Comparison of ENCODE assay signal across 8 mouse cellular contexts in the genomic region with DNA sequence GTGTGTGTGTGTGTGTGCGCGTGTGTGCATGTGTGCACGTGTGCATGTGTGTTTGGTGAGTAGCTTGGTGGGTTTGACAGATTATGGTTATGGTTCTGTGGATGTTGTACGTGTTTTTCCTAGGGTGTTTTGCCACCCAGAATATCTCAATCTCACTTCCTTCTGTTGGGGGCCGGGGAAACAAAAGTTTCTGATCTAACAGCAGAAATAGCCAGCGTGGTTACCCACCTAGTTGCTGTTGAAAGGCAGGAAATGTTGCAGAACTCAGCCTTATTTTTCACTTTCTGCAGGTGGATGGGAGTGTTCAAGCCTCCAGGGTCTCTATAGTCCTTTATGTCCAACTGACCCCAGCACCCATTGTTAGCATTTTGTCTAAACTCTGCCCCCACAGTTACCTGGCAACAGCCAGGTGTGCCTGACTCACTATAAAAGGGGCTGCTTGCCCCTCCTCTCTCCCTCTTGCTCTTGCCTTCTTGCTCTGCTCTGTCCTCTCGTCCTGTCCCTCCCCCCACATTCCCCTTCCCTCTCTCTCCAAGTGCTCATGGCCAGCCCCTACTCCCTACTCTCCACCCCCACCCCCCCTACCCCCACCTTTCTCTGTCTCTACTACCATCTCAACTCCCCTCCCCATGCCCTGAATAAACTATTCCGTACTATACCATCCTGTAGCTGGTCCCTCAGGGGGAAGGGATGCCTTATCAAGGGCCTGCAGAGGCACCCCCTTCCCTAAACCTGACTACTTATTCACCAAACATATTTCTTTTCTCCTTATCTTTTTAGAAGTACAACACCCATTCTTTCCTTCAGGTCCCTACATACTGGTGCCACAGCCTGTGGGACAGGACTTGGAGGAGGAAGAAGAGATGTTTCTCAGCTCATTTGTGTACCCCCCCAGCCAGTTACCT. TPM values are rescaled to one million over a fixed set of nuclear protein-coding genes. Genes with fewer than 3 reads are reported as not detected.
DNase-seq lines count a peak whose midpoint lies in the region; ATAC-seq and TF ChIP-seq lines count a peak whose summit lies in the region.

No protein-coding gene starts in this region.

- peak overlapping the region; percentile 18 for H3K27ac ChIP-seq in kidney, embryonic 15.5 days
- peak overlapping the region; percentile 91 for H3K27ac ChIP-seq in liver, postnatal 0 days (ENCODE audit: low read depth)
- peak overlapping the region; percentile 46 for H3K27ac ChIP-seq in stomach, embryonic 15.5 days
- no peak overlapping the region for H3K27ac ChIP-seq in hindbrain, embryonic 16.5 days (ENCODE audit: low read depth, low read length)

- no peak overlapping the region for H3K9ac ChIP-seq in kidney, embryonic 15.5 days
- H3K9ac ChIP-seq in liver, postnatal 0 days (replicated peaks) = peak overlapping the region; percentile 30
- no peak overlapping the region for H3K9ac ChIP-seq in stomach, embryonic 15.5 days
- no peak overlapping the region for H3K9ac ChIP-seq in hindbrain, embryonic 16.5 days (ENCODE audit: low read depth, low read length)

- DNase-seq in kidney, postnatal 14 days = no peak
- peak; percentile 13 for DNase-seq in ZHBTc4 (ENCODE audit: low read depth, low spot score)
- DNase-seq in liver, postnatal 0 days = peak; percentile 26
- no peak for DNase-seq in ovary, postnatal 10 days (ENCODE audit: low spot score)
- no peak for DNase-seq in ovary, postnatal 36 days (ENCODE audit: low spot score)

- no peak for TF ChIP-seq CTCF in liver, postnatal 0 days (IDR thresholded peaks at IDR 0.05; ENCODE audit: low read depth)

- H3K4me2 ChIP-seq in kidney, embryonic 15.5 days = no peak overlapping the region
- peak overlapping the region; percentile 76 for H3K4me2 ChIP-seq in liver, postnatal 0 days (ENCODE audit: low read depth, low read length)
- H3K4me2 ChIP-seq in stomach, embryonic 15.5 days = no peak overlapping the region
- H3K4me2 ChIP-seq in hindbrain, embryonic 16.5 days (ENCODE audit: low read length) = no peak overlapping the region

- H3K4me3 ChIP-seq in kidney, embryonic 15.5 days (replicated peaks) = no peak overlapping the region
- no peak overlapping the region for H3K4me3 ChIP-seq in liver, postnatal 0 days (ENCODE audit: low read depth, low read length)
- H3K4me3 ChIP-seq in stomach, embryonic 15.5 days (replicated peaks) = no peak overlapping the region
- no peak overlapping the region for H3K4me3 ChIP-seq in hindbrain, embryonic 16.5 days (ENCODE audit: low read length)

- no peak for ATAC-seq in kidney, embryonic 15.5 days (replicated peaks; ENCODE audit: low FRiP score)
- ATAC-seq in liver, postnatal 0 days = no peak
- ATAC-seq in stomach, embryonic 15.5 days (ENCODE audit: insufficient read depth, low FRiP score, low read depth) = peak; percentile 12; the same call in 1 of the 2 replicates
- no peak for ATAC-seq in hindbrain, embryonic 16.5 days

- no peaks in the 10 kb centered on the region for H3K9me3 ChIP-seq in kidney, embryonic 15.5 days (replicated peaks)
- no peaks in the 10 kb centered on the region for H3K9me3 ChIP-seq in liver, postnatal 0 days (ENCODE audit: low read length)
- no peaks in the 10 kb centered on the region for H3K9me3 ChIP-seq in stomach, embryonic 15.5 days
- no peaks in the 10 kb centered on the region for H3K9me3 ChIP-seq in hindbrain, embryonic 16.5 days (ENCODE audit: control insufficient read depth, low read length)

- no peaks in the 10 kb centered on the region for H3K36me3 ChIP-seq in kidney, embryonic 15.5 days
- H3K36me3 ChIP-seq in liver, postnatal 0 days (replicated peaks; ENCODE audit: insufficient read depth, low read length) = no peaks in the 10 kb centered on the region
- H3K36me3 ChIP-seq in stomach, embryonic 15.5 days = no peaks in the 10 kb centered on the region
- no peaks in the 10 kb centered on the region for H3K36me3 ChIP-seq in hindbrain, embryonic 16.5 days (ENCODE audit: control insufficient read depth, insufficient read depth, low read length)

- TF ChIP-seq EP300 in liver, postnatal 0 days (IDR thresholded peaks at IDR 0.05; ENCODE audit: low read depth) = peak; percentile 61

- H3K4me1 ChIP-seq in kidney, embryonic 15.5 days = peaks cover 16% of the 10 kb centered on the region
- peaks cover 59% of the 10 kb centered on the region for H3K4me1 ChIP-seq in liver, postnatal 0 days (ENCODE audit: insufficient read depth)
- 0 out of 2 replicates have a peak, but pooled peaks cover 19% of the 10 kb centered on the region for H3K4me1 ChIP-seq in stomach, embryonic 15.5 days
- peaks cover 4% of the 10 kb centered on the region; the same call in 1 of the 2 replicates for H3K4me1 ChIP-seq in hindbrain, embryonic 16.5 days (ENCODE audit: control insufficient read depth, insufficient read depth, low read depth, low read length)

- 74% methylated on average over 8 of the region's 8 CpGs for WGBS in kidney, embryonic 15.5 days
- 31% methylated on average over 8 of the region's 8 CpGs for WGBS in liver, postnatal 0 days (ENCODE audit: insufficient replicate concordance)
- WGBS in stomach, embryonic 15.5 days = 58% methylated on average over 8 of the region's 8 CpGs
- WGBS in hindbrain, embryonic 16.5 days = 69% methylated on average over 6 of the region's 8 CpGs

- no peaks in the 10 kb centered on the region for H3K27me3 ChIP-seq in kidney, embryonic 15.5 days
- H3K27me3 ChIP-seq in liver, postnatal 0 days (ENCODE audit: insufficient read depth, low read length) = no peaks in the 10 kb centered on the region
- H3K27me3 ChIP-seq in stomach, embryonic 15.5 days (replicated peaks) = no peaks in the 10 kb centered on the region
- H3K27me3 ChIP-seq in hindbrain, embryonic 16.5 days (replicated peaks; ENCODE audit: control insufficient read depth, insufficient read depth, low read length) = no peaks in the 10 kb centered on the region

RNA-seq across cellular contexts. Expression of a gene that starts 40.5 kb away (rescaled TPM):
- polyA plus RNA-seq in kidney, embryonic 15.5 days (2015; fragmentation: Nextera tagmentation; extraction: Ambion mirVana) = not detected in 2 replicates
- polyA plus RNA-seq in liver, postnatal 0 days (2015; fragmentation: Nextera tagmentation; extraction: Ambion mirVana) = 1.0 and 1.5 TPM in 2 replicates
- 0.40 and 0.59 TPM in 2 replicates for polyA plus RNA-seq in stomach, embryonic 15.5 days (2015; fragmentation: Nextera tagmentation; extraction: Ambion mirVana)
- 0.09 TPM in 1 of 2 replicates, not detected in the other for polyA plus RNA-seq in hindbrain, embryonic 16.5 days (2015; fragmentation: Nextera tagmentation; extraction: Ambion mirVana)

RNA-seq across cellular contexts. Expression of a gene that starts 54.3 kb away (rescaled TPM):
- polyA plus RNA-seq in kidney, embryonic 15.5 days (2015; fragmentation: Nextera tagmentation; extraction: Ambion mirVana) = 0.51 and 1.1 TPM in 2 replicates
- polyA plus RNA-seq in liver, postnatal 0 days (2015; fragmentation: Nextera tagmentation; extraction: Ambion mirVana) = 2.3 and 3.0 TPM in 2 replicates
- polyA plus RNA-seq in stomach, embryonic 15.5 days (2015; fragmentation: Nextera tagmentation; extraction: Ambion mirVana) = 0.85 and 1.1 TPM in 2 replicates
- polyA plus RNA-seq in hindbrain, embryonic 16.5 days (2015; fragmentation: Nextera tagmentation; extraction: Ambion mirVana) = 0.21 and 0.30 TPM in 2 replicates

Comparison
In these comparisons a context has a peak if more than half of its experiments do, and no peak if none do; other contexts are left out.
1. DNase-seq: peak in ZHBTc4 (single experiment) and liver, postnatal 0 days (single experiment); none in kidney, postnatal 14 days (single experiment), ovary, postnatal 10 days (single experiment) and ovary, postnatal 36 days (single experiment).